Mouse (Mus musculus) CD4-positive, CD25-positive, alpha-beta regulatory T cell, adult 2 months (primary cell): ENCODE data around the gene Naa25.
A peak's percentile ranks its signal among the peaks of the same experiment; 100 is the strongest.

ENCODE experiments used
- DNase-seq: peaks from one replicate; pipeline ENCODE4 v3.0.0-alpha.2; 2012; ENCODE audit warnings: low read depth, low spot score

The Naa25 gene

DNA sequence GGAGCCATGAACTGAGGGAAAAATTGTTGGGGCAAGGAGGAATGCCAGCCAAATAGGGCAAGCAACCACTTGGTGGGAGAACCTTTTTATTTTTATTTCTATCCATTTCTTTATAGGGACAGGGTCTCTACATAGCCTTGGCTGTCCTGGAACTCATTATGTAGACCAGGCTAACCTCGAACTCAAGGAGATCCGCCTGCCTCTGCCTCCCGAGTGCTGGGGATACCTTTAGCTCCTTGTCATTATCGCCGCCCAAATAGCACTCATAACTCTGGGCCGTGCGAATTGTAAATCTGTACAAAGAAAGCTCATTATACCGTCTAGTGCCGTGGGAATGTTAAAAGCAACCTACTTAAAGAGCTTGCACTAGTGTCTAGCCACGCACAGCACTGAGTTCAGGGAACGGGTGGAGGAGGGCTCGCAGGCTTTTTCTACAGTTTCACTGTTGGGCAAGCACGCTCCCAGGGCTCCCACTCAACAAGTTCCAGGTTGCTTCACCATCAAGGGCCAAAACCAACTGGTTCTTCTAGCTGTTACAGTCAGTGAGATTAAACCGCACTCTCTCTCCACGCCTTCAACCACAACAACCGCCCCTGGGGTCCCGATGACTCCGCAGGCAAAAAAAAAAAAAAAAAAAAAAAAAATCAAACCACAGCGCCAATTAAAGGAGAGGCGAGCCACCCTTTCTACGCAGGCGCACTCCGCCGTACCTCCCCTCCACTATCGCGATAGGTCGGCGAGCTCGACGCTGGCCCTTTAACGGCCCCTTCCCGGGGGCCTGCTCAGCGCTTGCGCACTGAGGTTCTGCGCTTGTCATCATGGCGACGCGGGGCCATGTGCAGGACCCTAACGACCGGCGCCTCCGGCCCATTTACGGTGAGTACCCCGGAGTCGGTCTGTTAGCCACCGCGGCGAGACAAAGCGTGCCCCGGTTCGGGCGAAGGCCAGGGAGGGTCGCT lies at the start of gene Naa25:
Gene Naa25 (plus strand): TSS at position 750 of the 959 bp plus-strand sequence.
- DNase-seq, result peak; percentile 99

- no peak for DNase-seq
Measured at GRCm38 (mm10) chr5:121359229-121359628, 38.5 kb upstream of the Naa25 start.

GRCm38 (mm10) chr5:121361696-121362095 lies 36.0 kb upstream of the Naa25 start:
- DNase-seq, result no peak

GRCm38 (mm10) chr5:121363441-121363840 lies 34.3 kb upstream of the Naa25 start:
- no peak for DNase-seq

DNA sequence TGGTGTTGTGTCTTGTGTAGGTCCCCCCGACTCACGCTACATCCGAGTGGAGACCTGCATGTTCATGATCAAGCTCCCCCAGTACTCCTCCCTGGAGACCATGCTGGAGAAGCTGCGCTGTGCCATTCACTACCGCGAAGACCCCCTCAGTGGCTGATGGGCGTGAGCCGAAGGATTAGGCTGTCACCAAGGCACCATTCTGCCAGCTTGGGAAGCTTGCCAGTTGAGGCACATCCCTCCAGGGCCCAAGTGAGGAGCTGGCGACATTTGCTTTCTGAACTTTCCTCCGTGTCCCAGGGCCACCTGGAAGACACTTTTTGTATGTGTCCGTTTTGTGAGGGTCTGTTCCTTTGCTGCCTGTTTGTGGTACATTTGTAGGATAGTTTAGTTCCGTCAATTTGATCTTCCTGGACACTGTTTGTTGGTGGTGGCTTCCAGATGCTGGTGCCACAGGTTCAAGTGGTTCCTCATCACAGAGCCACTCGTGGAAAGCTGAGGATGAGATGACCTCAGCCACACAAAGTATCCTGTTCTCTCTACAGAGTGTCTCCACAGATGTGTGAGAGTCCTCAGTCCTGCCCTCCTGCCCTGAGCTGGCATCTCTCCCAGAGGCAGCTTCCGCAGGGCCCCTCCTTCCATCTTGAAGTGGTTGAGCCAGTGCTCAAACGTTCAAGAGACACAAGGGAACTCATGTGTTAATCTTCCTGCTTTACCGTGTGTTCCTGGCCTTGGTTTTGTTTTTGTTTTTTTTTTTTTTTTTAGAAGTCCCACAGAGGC lies 31.1 kb upstream of the Naa25 start:
- no peak for DNase-seq

DNA sequence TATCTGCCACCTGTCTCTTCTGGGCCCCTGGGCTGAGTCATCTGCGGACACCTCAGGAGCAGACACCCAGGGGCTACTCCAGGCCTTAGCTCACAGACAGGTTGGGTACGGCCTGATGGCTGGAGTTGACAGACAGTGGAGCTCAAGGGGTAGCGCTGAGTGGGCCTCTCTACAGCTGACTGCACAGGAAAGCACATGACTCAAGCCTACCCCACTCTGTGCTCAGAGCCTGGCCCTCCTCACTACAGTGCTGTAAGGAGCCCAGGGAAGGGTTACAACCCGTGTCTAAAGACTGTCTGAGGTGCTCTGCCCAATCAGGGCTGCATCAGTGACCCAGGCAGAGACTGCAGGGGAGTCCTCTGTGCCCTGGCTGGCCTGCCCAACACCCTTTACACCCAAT lies 30.5 kb upstream of the Naa25 start:
- DNase-seq, result no peak

GRCm38 (mm10) chr5:121371712-121372111 lies 26.0 kb upstream of the Naa25 start:
- no peak for DNase-seq

DNA sequence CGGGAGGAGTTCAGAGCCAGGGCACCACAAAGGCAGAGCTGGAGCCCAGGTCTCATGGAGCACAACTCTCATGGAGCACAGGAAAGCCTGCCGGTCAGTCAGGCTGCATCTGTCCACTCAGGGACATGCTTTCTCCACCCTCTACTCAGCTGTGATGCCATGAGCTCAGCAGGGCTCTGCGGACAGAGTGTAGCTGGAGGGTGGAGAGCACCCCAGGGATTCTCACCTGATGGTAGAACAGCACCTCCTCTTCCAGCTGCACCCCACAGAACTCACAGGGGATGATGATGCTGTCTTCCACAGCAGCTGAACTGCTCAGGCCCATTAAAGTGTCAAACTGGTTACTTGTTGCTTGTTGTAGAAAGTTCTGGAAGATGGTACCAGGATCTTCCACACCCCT lies 22.9 kb upstream of the Naa25 start:
- DNase-seq, result no peak

GRCm38 (mm10) chr5:121376972-121377371 lies 20.8 kb upstream of the Naa25 start:
- DNase-seq, result peak; percentile 88

DNA sequence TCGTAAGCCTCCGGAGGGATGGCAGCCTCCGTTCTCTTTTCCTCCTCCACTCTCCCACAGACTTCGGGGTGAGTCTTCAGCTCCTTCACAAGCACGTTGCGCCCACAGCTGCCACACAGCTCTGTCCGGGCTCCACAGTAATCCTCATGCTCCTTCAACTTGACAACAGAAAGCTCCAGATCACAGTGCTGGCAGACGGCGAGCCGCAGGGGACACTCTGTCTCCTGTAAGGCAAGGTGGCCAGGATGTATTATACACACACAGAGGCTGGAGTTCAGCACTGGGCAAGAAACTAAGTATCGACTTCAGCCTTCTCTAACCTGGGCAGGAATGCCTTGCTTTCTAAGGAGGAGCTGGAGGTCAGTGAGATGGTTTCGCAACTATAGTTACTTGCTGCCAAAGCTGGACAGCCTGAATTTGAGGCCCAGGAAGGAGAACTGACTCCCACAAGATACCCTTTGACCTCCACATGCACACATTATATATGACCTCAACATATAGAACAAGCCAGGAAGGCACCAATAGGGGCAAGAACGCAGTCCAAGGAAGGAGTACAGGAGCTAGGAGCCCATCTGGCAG lies 19.0 kb upstream of the Naa25 start:
- no peak for DNase-seq

GRCm38 (mm10) chr5:121380692-121381091 lies 17.0 kb upstream of the Naa25 start:
- DNase-seq, result peak; percentile 38

- peak; percentile 27 for DNase-seq
Measured at GRCm38 (mm10) chr5:121383857-121384756, 13.6 kb upstream of the Naa25 start.

DNA sequence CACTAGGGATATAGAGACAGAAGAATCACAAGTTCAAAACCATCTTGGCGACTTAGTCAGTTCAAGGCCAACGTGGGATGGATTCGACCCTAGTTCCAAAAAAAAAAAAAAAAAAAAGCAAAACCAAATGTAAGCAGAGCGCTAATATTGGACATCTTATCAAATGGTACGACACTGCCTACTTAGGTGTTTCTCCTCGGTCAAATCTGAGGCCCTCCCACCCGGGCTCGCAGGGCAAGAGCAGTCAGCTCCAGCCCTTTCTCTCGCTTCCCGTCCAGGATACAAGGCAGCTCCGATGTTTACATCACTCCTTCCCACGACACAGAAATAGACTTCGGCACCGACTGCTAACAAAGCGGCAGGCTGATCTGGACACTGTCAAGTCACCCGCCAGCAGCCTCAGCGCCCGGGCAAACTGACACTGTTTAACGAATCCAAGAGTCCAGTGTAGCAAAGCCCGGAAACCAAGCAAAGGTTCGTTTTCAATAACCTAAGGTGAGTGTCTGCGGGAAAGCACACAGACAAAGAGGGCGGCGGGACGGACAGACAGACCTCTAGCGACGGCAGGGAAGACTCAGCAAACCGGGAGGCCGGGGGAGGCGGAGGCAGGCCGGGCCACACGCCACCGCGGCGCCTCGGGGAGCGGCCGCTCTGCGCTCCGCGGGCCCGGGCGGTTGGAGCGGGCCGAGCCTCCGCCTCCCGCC lies 12.8 kb upstream of the Naa25 start:
- no peak for DNase-seq

- DNase-seq, result peak; percentile 92
Measured at GRCm38 (mm10) chr5:121385461-121386119, 12.1 kb upstream of the Naa25 start, which contains the start of gene Trafd1. Trafd1 (minus strand) TSS chr5:121385632.

DNA sequence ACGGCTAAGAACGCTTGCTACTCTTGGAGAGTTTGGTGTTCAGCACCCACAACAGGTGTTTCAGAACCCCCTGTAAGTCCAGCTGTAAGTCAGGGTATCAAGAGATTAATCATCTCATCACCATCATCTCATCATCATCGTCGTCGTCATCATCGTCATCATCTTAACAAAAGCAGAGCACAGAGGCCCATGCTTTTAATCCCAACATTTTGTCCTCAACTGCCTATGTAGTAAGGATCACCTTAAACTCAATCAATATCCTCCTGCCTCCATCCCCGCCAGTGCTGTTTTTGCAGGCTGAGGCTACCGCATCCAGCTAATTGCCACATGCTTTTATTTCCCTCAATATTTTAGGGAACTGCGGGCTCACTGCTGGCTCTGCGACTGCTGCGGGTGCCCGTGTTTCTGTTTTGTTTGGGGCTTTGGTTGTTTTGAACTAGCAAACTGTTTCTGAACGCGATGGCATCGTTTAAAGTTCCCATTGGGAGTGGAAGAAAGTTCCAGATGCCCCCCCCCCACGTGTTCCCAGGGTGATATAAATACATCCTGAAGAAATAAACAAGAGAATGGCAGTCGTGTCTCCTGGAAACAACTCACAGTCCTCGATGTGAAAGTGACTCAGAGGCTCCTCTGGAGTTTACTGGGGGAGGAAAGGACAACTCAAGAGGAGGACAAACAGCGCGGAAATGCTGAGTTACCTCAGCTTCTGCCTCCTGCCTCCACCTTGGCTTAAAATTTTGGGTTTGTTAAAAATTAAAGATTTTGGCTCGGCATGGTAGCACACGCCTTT lies 11.4 kb upstream of the Naa25 start:
- DNase-seq, result peak; percentile 20

DNA sequence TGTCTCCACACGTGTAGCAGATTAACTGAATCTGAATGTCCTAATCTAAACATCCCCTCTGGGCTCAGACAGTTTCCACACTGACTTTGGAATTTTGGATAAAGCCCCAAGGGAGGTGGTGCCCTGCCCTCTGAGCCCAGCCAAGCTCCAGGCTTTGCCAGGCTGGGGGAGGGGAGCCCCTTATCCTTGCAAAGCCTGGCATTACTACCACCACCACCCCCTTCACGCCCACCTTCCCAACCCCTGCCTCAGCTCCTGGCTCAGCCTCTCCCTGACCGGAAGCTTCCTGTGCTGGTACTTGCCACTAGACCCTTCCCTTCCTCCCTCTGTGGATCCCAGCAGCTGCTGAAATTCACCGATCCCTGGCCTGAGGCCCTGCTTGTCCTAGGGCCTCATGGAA lies 10.6 kb upstream of the Naa25 start:
- DNase-seq, result no peak

GRCm38 (mm10) chr5:121389106-121389505 lies 8.6 kb upstream of the Naa25 start:
- no peak for DNase-seq

DNA sequence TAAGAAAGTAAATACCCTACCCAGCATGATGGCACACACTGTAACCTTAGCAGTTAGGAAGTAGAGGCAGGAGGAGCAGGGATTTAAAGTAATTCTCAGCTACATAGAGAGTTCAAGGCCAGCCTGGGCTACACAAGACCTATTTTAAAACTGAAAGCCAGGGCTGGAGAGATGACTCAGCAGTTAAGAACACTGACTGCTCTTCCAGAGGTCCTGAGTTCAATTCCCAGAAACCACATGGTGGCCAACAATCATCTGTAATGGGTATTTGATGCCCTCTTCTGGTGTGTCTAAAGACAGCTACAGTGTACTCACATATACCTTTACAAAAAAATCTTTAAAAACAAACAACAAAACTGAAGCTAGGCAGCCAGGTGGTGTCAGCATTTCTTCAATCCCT lies 8.0 kb upstream of the Naa25 start:
- DNase-seq, result no peak
